Mouse (Mus musculus): ENCODE results near the gene Mmd2.

The Mmd2 gene

GRCm38 (mm10) chr5:142608259-142608988 is at the start of gene Mmd2:
Gene Mmd2, minus strand, starts transcription at chr5:142608800.
- no peak for DNase-seq (ENCODE audit: low read depth, low spot score)

- no peak for DNase-seq (ENCODE audit: low read depth, low spot score)
Measured at GRCm38 (mm10) chr5:142652266-142652665, 43.7 kb upstream of the Mmd2 start.

- DNase-seq (ENCODE audit: low read depth, low spot score) = no peak
Measured at GRCm38 (mm10) chr5:142650794-142651497, 42.3 kb upstream of the Mmd2 start.

- no peak for DNase-seq (ENCODE audit: low read depth, low spot score)
Measured at GRCm38 (mm10) chr5:142650390-142650789, 41.8 kb upstream of the Mmd2 start.

- no peak for DNase-seq (ENCODE audit: low read depth, low spot score)
Measured at GRCm38 (mm10) chr5:142649460-142650050, 41.0 kb upstream of the Mmd2 start.

- no peak for DNase-seq (ENCODE audit: low read depth, low spot score)
Measured at GRCm38 (mm10) chr5:142648162-142648561, 39.6 kb upstream of the Mmd2 start.

GRCm38 (mm10) chr5:142641331-142642051 is 32.9 kb upstream of the Mmd2 start:
- no peak for DNase-seq (ENCODE audit: low read depth, low spot score)

GRCm38 (mm10) chr5:142640088-142640487 is 31.5 kb upstream of the Mmd2 start:
- no peak for DNase-seq (ENCODE audit: low read depth, low spot score)

GRCm38 (mm10) chr5:142637823-142638222 is 29.2 kb upstream of the Mmd2 start:
- DNase-seq (ENCODE audit: low read depth, low spot score) = no peak

- DNase-seq (ENCODE audit: low read depth, low spot score) = no peak
Measured at GRCm38 (mm10) chr5:142630224-142630623, 21.6 kb upstream of the Mmd2 start.

- DNase-seq (ENCODE audit: low read depth, low spot score) = no peak
Measured at GRCm38 (mm10) chr5:142629663-142630025, 21.0 kb upstream of the Mmd2 start.

GRCm38 (mm10) chr5:142628726-142629662 is 20.4 kb upstream of the Mmd2 start:
- DNase-seq (ENCODE audit: low read depth, low spot score) = peak; percentile 98

GRCm38 (mm10) chr5:142627398-142627797 is 18.8 kb upstream of the Mmd2 start, which contains the start of gene Wipi2:
Gene Wipi2, plus strand, starts transcription at chr5:142627698.
- DNase-seq (ENCODE audit: low read depth, low spot score) = no peak

- DNase-seq (ENCODE audit: low read depth, low spot score) = no peak
Measured at GRCm38 (mm10) chr5:142623080-142623479, 14.5 kb upstream of the Mmd2 start.

- no peak for DNase-seq (ENCODE audit: low read depth, low spot score)
Measured at GRCm38 (mm10) chr5:142622134-142622533, 13.5 kb upstream of the Mmd2 start.

- DNase-seq (ENCODE audit: low read depth, low spot score) = no peak
Measured at GRCm38 (mm10) chr5:142621421-142621820, 12.8 kb upstream of the Mmd2 start.

- DNase-seq (ENCODE audit: low read depth, low spot score) = peak; percentile 43
Measured at GRCm38 (mm10) chr5:142619866-142620265, 11.3 kb upstream of the Mmd2 start.

- no peak for DNase-seq (ENCODE audit: low read depth, low spot score)
Measured at GRCm38 (mm10) chr5:142616326-142616725, 7.7 kb upstream of the Mmd2 start.

- DNase-seq (ENCODE audit: low read depth, low spot score) = no peak
Measured at GRCm38 (mm10) chr5:142615638-142616037, 7.0 kb upstream of the Mmd2 start.

GRCm38 (mm10) chr5:142614513-142614912 is 5.9 kb upstream of the Mmd2 start:
- no peak for DNase-seq (ENCODE audit: low read depth, low spot score)

- DNase-seq (ENCODE audit: low read depth, low spot score) = no peak
Measured at GRCm38 (mm10) chr5:142610362-142610761, 1.8 kb upstream of the Mmd2 start.

All from forelimb bud, embryonic 11.5 days (tissue).